Mouse (Mus musculus) MEL (cell line): Measurements from ENCODE around the gene Slc36a3.

Source experiments
- CTCF ChIP-seq, 3 experiments: IDR thresholded peaks in 2 of 3; conservative IDR thresholded peaks in 1 of 3; 2 replicates each; pipeline ENCODE4 v1.5.1; 2011 to 2012; ENCODE audit warnings: low read length in 3 of 3, low read depth in 2 of 3, mild to moderate bottlenecking in 2 of 3, improper control_type of control experiment in 1 of 3, inconsistent platforms in 1 of 3, mixed read lengths in 1 of 3, moderate library complexity in 1 of 3; ENCODE audit not compliant: control insufficient read depth in 1 of 3, insufficient read depth in 1 of 3, poor library complexity in 1 of 3, severe bottlenecking in 1 of 3
- EP300 ChIP-seq, 2 experiments: IDR thresholded peaks; 2 replicates each; pipeline ENCODE4 v1.6.1; 2011; ENCODE audit warnings: improper control_type of control experiment in 2 of 2, low read length in 2 of 2, low read depth in 1 of 2, mild to moderate bottlenecking in 1 of 2
- POLR2A ChIP-seq, 2 experiments: IDR thresholded peaks; 2 replicates each; pipeline ENCODE4 v1.6.1; 2011 to 2012; ENCODE audit warnings: low read length in 2 of 2, mild to moderate bottlenecking in 2 of 2, control low read depth in 1 of 2, improper control_type of control experiment in 1 of 2, low read depth in 1 of 2, moderate library complexity in 1 of 2; ENCODE audit not compliant: control insufficient read depth in 1 of 2, insufficient read depth in 1 of 2, poor library complexity in 1 of 2
- POLR2AphosphoS5 ChIP-seq: IDR thresholded peaks from 2 replicates; pipeline ENCODE4 v1.6.1; 2012; ENCODE audit warnings: low read depth, borderline replicate concordance, mild to moderate bottlenecking, inconsistent platforms, low read length, moderate library complexity, mixed read lengths

- TF ChIP-seq EP300 (IDR thresholded peaks at IDR 0.05; ENCODE audit: low read depth in 1 of 2, low read length in 2 of 2): no peak
- no peak for TF ChIP-seq POLR2A (IDR thresholded peaks at IDR 0.05; ENCODE audit: control insufficient read depth in 1 of 2, insufficient read depth in 1 of 2, low read depth in 1 of 2, low read length in 2 of 2, poor library complexity in 1 of 2)
- TF ChIP-seq CTCF (IDR thresholded peaks at IDR 0.05 in 2 of 3, conservative IDR thresholded peaks at IDR 0.05 in 1 of 3; ENCODE audit: control insufficient read depth in 1 of 3, insufficient read depth in 1 of 3, low read depth in 2 of 3, low read length in 3 of 3, poor library complexity in 1 of 3, severe bottlenecking in 1 of 3): no peak
- TF ChIP-seq POLR2AphosphoS5: no peak
Measured at GRCm38 (mm10) chr11:55137646-55138045, 13.9 kb downstream of the Slc36a3 start.
